Mouse (Mus musculus): ENCODE results near the gene BC016579. TPM values are rescaled to one million over a fixed set of nuclear protein-coding genes. Genes with fewer than 3 reads are reported as not detected.
A peak's percentile ranks its signal among the peaks of the same experiment; 100 is the strongest.

Gene BC016579
- total RNA-seq (2021): under 1 TPM in 1 of 2 experiments, not detected in 1; 0.15 TPM
- long read RNA-seq, experiment 1: 0 reads
- long read RNA-seq, experiment 2: 0 reads

GRCm38 (mm10) chr16:45653934-45654332, at the start of gene BC016579:
BC016579 (minus strand) TSS chr16:45654068.
- peak within 1 kb of the TSS; percentile 37 for H3K4me3 ChIP-seq
- no peak within 1 kb of the TSS for H3K27ac ChIP-seq
- no peak for TF ChIP-seq CTCF (conservative IDR thresholded peaks at IDR 0.05)
- no peak for DNase-seq (ENCODE audit: low spot score in 2 of 2)

- no peak for DNase-seq (ENCODE audit: low spot score in 2 of 2)
- no peak for TF ChIP-seq CTCF (conservative IDR thresholded peaks at IDR 0.05)
- Histone ChIP-seq H3K27ac (no peak overlapping the region), H3K4me3 (no peak overlapping the region)
These were observed 45.4 kb upstream of the BC016579 start for GRCm38 (mm10) chr16:45699301-45699700.

GRCm38 (mm10) chr16:45697996-45698395, 44.1 kb upstream of the BC016579 start:
- peak overlapping the region; percentile 52; the same call in 1 of the 2 replicates for H3K27ac ChIP-seq
- no peak overlapping the region for H3K4me3 ChIP-seq
- DNase-seq (ENCODE audit: low spot score in 2 of 2): peak in 1 of 2 experiments; percentile 42
- no peak for TF ChIP-seq CTCF (conservative IDR thresholded peaks at IDR 0.05)

- DNase-seq (ENCODE audit: low spot score in 2 of 2): no peak
- Histone ChIP-seq H3K27ac (peak overlapping the region; percentile 36; the same call in 1 of the 2 replicates), H3K4me3 (no peak overlapping the region)
- TF ChIP-seq CTCF (conservative IDR thresholded peaks at IDR 0.05): no peak
These were observed 41.7 kb upstream of the BC016579 start for GRCm38 (mm10) chr16:45695445-45696160.

- peak within 1 kb of the TSS; percentile 56 for H3K27ac ChIP-seq
These were observed 39.7 kb upstream of the BC016579 start, which contains the start of gene Tmprss7 for GRCm38 (mm10) chr16:45693558-45693957. Tmprss7 (minus strand) TSS chr16:45693658.

GRCm38 (mm10) chr16:45692851-45693250, 39.0 kb upstream of the BC016579 start:
- no peak for DNase-seq (ENCODE audit: low spot score in 2 of 2)
- TF ChIP-seq CTCF (conservative IDR thresholded peaks at IDR 0.05): no peak
- Histone ChIP-seq H3K4me3 (no peak overlapping the region), H3K27ac (peak overlapping the region; percentile 56)

More at GRCm38 (mm10) chr16:45693558-45693957, 39.7 kb upstream of the BC016579 start, which contains the start of gene Tmprss7:
- no peak within 1 kb of the TSS for H3K4me3 ChIP-seq
- TF ChIP-seq CTCF (conservative IDR thresholded peaks at IDR 0.05): no peak
- no peak for DNase-seq (ENCODE audit: low spot score in 2 of 2)

GRCm38 (mm10) chr16:45690178-45690577, 36.3 kb upstream of the BC016579 start:
- no peak for TF ChIP-seq CTCF (conservative IDR thresholded peaks at IDR 0.05)
- no peak overlapping the region for H3K4me3 ChIP-seq
- H3K27ac ChIP-seq: no peak overlapping the region; the same call in 1 of the 2 replicates
- peak; percentile 34 to 76 for DNase-seq (ENCODE audit: low spot score in 2 of 2)

- no peak for TF ChIP-seq CTCF (conservative IDR thresholded peaks at IDR 0.05)
- peak overlapping the region; percentile 56; the same call in 1 of the 2 replicates for H3K27ac ChIP-seq
- H3K4me3 ChIP-seq: no peak overlapping the region
- no peak for DNase-seq (ENCODE audit: low spot score in 2 of 2)
These were observed 33.0 kb upstream of the BC016579 start for GRCm38 (mm10) chr16:45686833-45687232.

GRCm38 (mm10) chr16:45685295-45685694, 31.4 kb upstream of the BC016579 start:
- H3K27ac ChIP-seq: peak overlapping the region; percentile 56; the same call in 1 of the 2 replicates
- no peak for DNase-seq (ENCODE audit: low spot score in 2 of 2)
- TF ChIP-seq CTCF (conservative IDR thresholded peaks at IDR 0.05): no peak
- no peak overlapping the region for H3K4me3 ChIP-seq

GRCm38 (mm10) chr16:45684815-45685214, 30.9 kb upstream of the BC016579 start:
- Histone ChIP-seq H3K4me3 (no peak overlapping the region), H3K27ac (peak overlapping the region; percentile 56; the same call in 1 of the 2 replicates)
- peak; percentile 93 for TF ChIP-seq CTCF (conservative IDR thresholded peaks at IDR 0.05)
- peak; percentile 56 to 84 for DNase-seq (ENCODE audit: low spot score in 2 of 2)

GRCm38 (mm10) chr16:45676462-45676861, 22.6 kb upstream of the BC016579 start:
- H3K4me3 ChIP-seq: no peak overlapping the region
- H3K27ac ChIP-seq: no peak overlapping the region
- no peak for DNase-seq (ENCODE audit: low spot score in 2 of 2)
- TF ChIP-seq CTCF (conservative IDR thresholded peaks at IDR 0.05): peak; percentile 88

- DNase-seq (ENCODE audit: low spot score in 2 of 2): no peak
- H3K4me3 ChIP-seq: no peak overlapping the region
- TF ChIP-seq CTCF (conservative IDR thresholded peaks at IDR 0.05): no peak
These were observed 16.1 kb upstream of the BC016579 start for GRCm38 (mm10) chr16:45670005-45670404.

GRCm38 (mm10) chr16:45668178-45668577, 14.3 kb upstream of the BC016579 start:
- H3K27ac ChIP-seq: no peak overlapping the region
- TF ChIP-seq CTCF (conservative IDR thresholded peaks at IDR 0.05): no peak
- H3K4me3 ChIP-seq: no peak overlapping the region
- no peak for DNase-seq (ENCODE audit: low spot score in 2 of 2)

More at GRCm38 (mm10) chr16:45670005-45670404, 16.1 kb upstream of the BC016579 start:
- H3K27ac ChIP-seq: no peak overlapping the region

Data from layer of hippocampus, adult 2 months (tissue).